23 mouse cellular contexts compared by ENCODE assay signal in the genomic region with DNA sequence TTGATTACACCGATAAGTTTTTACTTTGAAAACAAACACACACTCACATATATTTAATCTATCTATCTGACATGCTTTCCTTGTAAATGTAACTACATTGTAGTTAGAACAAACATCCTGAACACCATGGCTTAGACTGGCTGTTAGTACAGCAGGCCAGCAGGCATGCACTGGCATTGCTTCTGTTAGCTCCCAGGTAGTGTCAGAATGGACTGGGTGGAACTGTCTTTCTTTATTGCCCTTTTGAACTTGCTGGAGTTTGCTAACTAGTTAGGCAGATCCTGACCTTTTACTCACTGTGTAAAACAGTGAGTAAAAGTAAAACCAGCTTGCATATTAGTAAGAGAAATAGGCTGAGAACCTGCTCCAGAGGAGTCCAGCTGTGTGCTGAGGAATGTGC. TPM values are rescaled to one million over a fixed set of nuclear protein-coding genes. Genes with fewer than 3 reads are reported as not detected.
A peak's percentile ranks its signal among the peaks of the same experiment; 100 is the strongest.
DNase-seq lines count a peak whose midpoint lies in the region; ATAC-seq and TF ChIP-seq lines count a peak whose summit lies in the region.
"Had no signal": no experiment of that assay in that cellular context is flagged by ENCODE, and none has a peak within 500 bp of the region (broad histone marks: within the 10 kb centered on the region; RNA-seq: fewer than 3 reads in every experiment).

No protein-coding gene starts in this region.

- no peak overlapping the region for H3K9ac ChIP-seq in heart, postnatal 0 days (replicated peaks; ENCODE audit: low read depth, low read length)
- no peak overlapping the region for H3K9ac ChIP-seq in heart, embryonic 12.5 days
- no peak overlapping the region for H3K9ac ChIP-seq in liver, embryonic 16.5 days (ENCODE audit: low read depth, low read length)
- no peak overlapping the region for H3K9ac ChIP-seq in hindbrain, embryonic 14.5 days
- H3K9ac ChIP-seq: embryonic facial prominence, embryonic 15.5 days; heart, embryonic 15.5 days; hindbrain, embryonic 15.5 days; liver, embryonic 14.5 days; midbrain, embryonic 15.5 days; neural tube, embryonic 13.5 days had no signal

- H3K4me2 ChIP-seq in heart, postnatal 0 days (ENCODE audit: low read depth, low read length), result no peak overlapping the region
- H3K4me2 ChIP-seq in heart, embryonic 12.5 days, result no peak overlapping the region
- H3K4me2 ChIP-seq in liver, embryonic 16.5 days (ENCODE audit: low read depth, low read length), result no peak overlapping the region
- no peak overlapping the region for H3K4me2 ChIP-seq in hindbrain, embryonic 14.5 days (replicated peaks)
- H3K4me2 ChIP-seq: embryonic facial prominence, embryonic 15.5 days; heart, embryonic 15.5 days; hindbrain, embryonic 15.5 days; midbrain, embryonic 15.5 days; neural tube, embryonic 13.5 days had no signal

- TF ChIP-seq EP300 in heart, postnatal 0 days (IDR thresholded peaks at IDR 0.05; ENCODE audit: low read depth), result no peak

- peaks cover 13% of the 10 kb centered on the region; the same call in 1 of the 2 replicates for H3K4me1 ChIP-seq in heart, postnatal 0 days (ENCODE audit: control insufficient read depth, insufficient read depth)
- peaks cover 19% of the 10 kb centered on the region for H3K4me1 ChIP-seq in heart, embryonic 12.5 days (replicated peaks)
- no peaks in the 10 kb centered on the region for H3K4me1 ChIP-seq in liver, embryonic 16.5 days (ENCODE audit: control insufficient read depth, low read depth, low read length)
- peaks cover 9% of the 10 kb centered on the region for H3K4me1 ChIP-seq in hindbrain, embryonic 14.5 days (replicated peaks; ENCODE audit: control insufficient read depth, insufficient read depth, low read length)
- H3K4me1 ChIP-seq: embryonic facial prominence, embryonic 15.5 days; limb, embryonic 10.5 days had no signal

- H3K9me3 ChIP-seq in heart, postnatal 0 days (replicated peaks; ENCODE audit: control insufficient read depth, low read length), result no peaks in the 10 kb centered on the region
- 0 out of 2 replicates have a peak, but pooled peaks cover 3% of the 10 kb centered on the region for H3K9me3 ChIP-seq in heart, embryonic 12.5 days (replicated peaks)
- no peaks in the 10 kb centered on the region for H3K9me3 ChIP-seq in liver, embryonic 16.5 days (replicated peaks; ENCODE audit: control insufficient read depth, low read length)
- H3K9me3 ChIP-seq in hindbrain, embryonic 14.5 days (ENCODE audit: control insufficient read depth, low read length), result no peaks in the 10 kb centered on the region
- H3K9me3 ChIP-seq: embryonic facial prominence, embryonic 15.5 days; heart, embryonic 15.5 days; hindbrain, embryonic 15.5 days; limb, embryonic 10.5 days; midbrain, embryonic 15.5 days; neural tube, embryonic 13.5 days had no signal

- H3K4me3 ChIP-seq in heart, postnatal 0 days (ENCODE audit: low read depth, low read length), result no peak overlapping the region
- no peak overlapping the region for H3K4me3 ChIP-seq in heart, embryonic 12.5 days
- no peak overlapping the region for H3K4me3 ChIP-seq in liver, embryonic 16.5 days (ENCODE audit: low read depth, low read length)
- H3K4me3 ChIP-seq in hindbrain, embryonic 14.5 days (replicated peaks; ENCODE audit: low read length), result no peak overlapping the region
- H3K4me3 ChIP-seq: embryonic facial prominence, embryonic 15.5 days; heart, embryonic 15.5 days; hindbrain, embryonic 15.5 days; limb, embryonic 10.5 days; midbrain, embryonic 15.5 days; neural tube, embryonic 13.5 days had no signal

- WGBS in heart, postnatal 0 days, result 91% methylated on average over 1 of the region's 1 CpGs
- WGBS in heart, embryonic 12.5 days, result 84% methylated on average over 1 of the region's 1 CpGs
- 60% methylated on average over 1 of the region's 1 CpGs for WGBS in liver, embryonic 16.5 days (ENCODE audit: insufficient replicate concordance)
- WGBS in hindbrain, embryonic 14.5 days, result 98% methylated on average over 1 of the region's 1 CpGs

- no peak for DNase-seq in heart, postnatal 0 days (ENCODE audit: low spot score)
- DNase-seq in kidney, postnatal 36 days, result peak; percentile 40 to 49
- DNase-seq in kidney, postnatal 10 days, result no peak
- DNase-seq in hindbrain, embryonic 14.5 days (ENCODE audit: low spot score), result no peak
- no peak for DNase-seq in neural tube, embryonic 10.5 days (ENCODE audit: extremely low spot score, low spot score)
- DNase-seq: cerebellum, adult 11 months; cerebellum, adult 9-11 months had no signal

- 0 out of 2 replicates have a peak overlapping the region, but pooled peaks have one; percentile 25 for H3K27ac ChIP-seq in heart, postnatal 0 days (ENCODE audit: low read depth)
- no peak overlapping the region for H3K27ac ChIP-seq in heart, embryonic 12.5 days (ENCODE audit: poor library complexity, severe bottlenecking)
- peak overlapping the region; percentile 53; the same call in 1 of the 2 replicates for H3K27ac ChIP-seq in liver, embryonic 16.5 days (ENCODE audit: low read length)
- H3K27ac ChIP-seq in hindbrain, embryonic 14.5 days, result no peak overlapping the region
- H3K27ac ChIP-seq: embryonic facial prominence, embryonic 15.5 days; heart, embryonic 15.5 days; hindbrain, embryonic 15.5 days; limb, embryonic 10.5 days; liver, embryonic 14.5 days; macrophage; midbrain, embryonic 15.5 days; neural tube, embryonic 13.5 days had no signal

- no peaks in the 10 kb centered on the region for H3K36me3 ChIP-seq in heart, postnatal 0 days (replicated peaks; ENCODE audit: control insufficient read depth, insufficient read depth, low read length)
- no peaks in the 10 kb centered on the region for H3K36me3 ChIP-seq in heart, embryonic 12.5 days
- no peaks in the 10 kb centered on the region for H3K36me3 ChIP-seq in liver, embryonic 16.5 days (ENCODE audit: control insufficient read depth, insufficient read depth)
- H3K36me3 ChIP-seq in hindbrain, embryonic 14.5 days (replicated peaks; ENCODE audit: control insufficient read depth, insufficient read depth), result no peaks in the 10 kb centered on the region
- H3K36me3 ChIP-seq: embryonic facial prominence, embryonic 15.5 days; heart, embryonic 15.5 days; hindbrain, embryonic 15.5 days; limb, embryonic 10.5 days; midbrain, embryonic 15.5 days; neural tube, embryonic 13.5 days had no signal

- H3K27me3 ChIP-seq in heart, postnatal 0 days (ENCODE audit: control insufficient read depth, insufficient read depth, low read length), result no peaks in the 10 kb centered on the region
- H3K27me3 ChIP-seq in heart, embryonic 12.5 days (replicated peaks), result no peaks in the 10 kb centered on the region
- H3K27me3 ChIP-seq in liver, embryonic 16.5 days (ENCODE audit: control insufficient read depth, insufficient read depth, low read depth, low read length), result no peaks in the 10 kb centered on the region
- H3K27me3 ChIP-seq in hindbrain, embryonic 14.5 days (ENCODE audit: control insufficient read depth, insufficient read depth, low read length), result no peaks in the 10 kb centered on the region
- H3K27me3 ChIP-seq: embryonic facial prominence, embryonic 15.5 days; heart, embryonic 15.5 days; hindbrain, embryonic 15.5 days; midbrain, embryonic 15.5 days; neural tube, embryonic 13.5 days; Patski had no signal

- TF ChIP-seq CTCF in heart, postnatal 0 days (IDR thresholded peaks at IDR 0.05; ENCODE audit: low read depth), result no peak

- ATAC-seq in heart, postnatal 0 days (ENCODE audit: insufficient read depth, low read depth), result no peak
- ATAC-seq in heart, embryonic 12.5 days (ENCODE audit: insufficient number of reproducible peaks, low FRiP score), result no peak
- ATAC-seq in liver, embryonic 16.5 days (ENCODE audit: low read depth), result peak; percentile 71
- no peak for ATAC-seq in hindbrain, embryonic 14.5 days (ENCODE audit: low FRiP score)
- ATAC-seq: CD4-positive, CD25-positive, alpha-beta regulatory T cell, adult 4 months; forebrain, embryonic 14.5 days; lung, postnatal 0 days; midbrain, embryonic 15.5 days; Patski had no signal

RNA-seq across cellular contexts. Expression of gene Tcte2, which starts 6.9 kb away (rescaled TPM):
- total RNA-seq in heart, postnatal 0 days (2014; rRNA removed; ENCODE audit: low replicate concordance), result 0.58 and 0.92 TPM in 2 replicates
- polyA plus RNA-seq in heart, postnatal 0 days (2015; fragmentation: Nextera tagmentation; extraction: Ambion mirVana), result 4.3 and 4.5 TPM in 2 replicates
- polyA plus RNA-seq in heart, embryonic 12.5 days (2016; fragmentation: Nextera tagmentation; extraction: Ambion mirVana), result 3.6 and 4.9 TPM in 2 replicates
- polyA plus RNA-seq in liver, embryonic 16.5 days (2015; fragmentation: Nextera tagmentation; extraction: Ambion mirVana), result 0.39 and 1.1 TPM in 2 replicates
- 17.1 and 20.3 TPM in 2 replicates for polyA plus RNA-seq in hindbrain, embryonic 14.5 days (2014; fragmentation: Nextera tagmentation; extraction: Ambion mirVana)
- total RNA-seq: common myeloid progenitor, adult 5-6 weeks; granulocyte monocyte progenitor cell, adult 5-6 weeks had no signal
- polyA plus RNA-seq: CD4-positive, CD25-positive, alpha-beta regulatory T cell, adult 4 months; macrophage had no signal

RNA-seq across cellular contexts. Expression of gene Afdn, which starts 8.2 kb away (rescaled TPM):
- total RNA-seq in heart, postnatal 0 days (2014; rRNA removed; ENCODE audit: low replicate concordance), result 38.0 and 41.9 TPM in 2 replicates
- polyA plus RNA-seq in heart, postnatal 0 days (2015; fragmentation: Nextera tagmentation; extraction: Ambion mirVana), result 49.4 and 52.8 TPM in 2 replicates
- polyA plus RNA-seq in heart, embryonic 12.5 days (2016; fragmentation: Nextera tagmentation; extraction: Ambion mirVana), result 106 and 108 TPM in 2 replicates
- 7.3 and 8.6 TPM in 2 replicates for polyA plus RNA-seq in liver, embryonic 16.5 days (2015; fragmentation: Nextera tagmentation; extraction: Ambion mirVana)
- polyA plus RNA-seq in hindbrain, embryonic 14.5 days (2014; fragmentation: Nextera tagmentation; extraction: Ambion mirVana), result 117 and 140 TPM in 2 replicates

Comparison
In these comparisons a context has a peak if more than half of its experiments do, and no peak if none do; other contexts are left out.
1. DNase-seq: peak in kidney, postnatal 36 days (2 of 2); none in heart, postnatal 0 days (single experiment), kidney, postnatal 10 days (single experiment), hindbrain, embryonic 14.5 days (single experiment) and neural tube, embryonic 10.5 days (single experiment).
2. H3K27ac ChIP-seq: peak in heart, postnatal 0 days (single experiment) and liver, embryonic 16.5 days (single experiment); none in heart, embryonic 12.5 days (single experiment) and hindbrain, embryonic 14.5 days (single experiment).